ENCODE assay signal across 27 mouse cellular contexts in genomic region chr4:109901076-109901475, GRCm38 (mm10).
"Had no signal": no experiment of that assay in that cellular context is flagged by ENCODE, and none has a peak within 500 bp of the region (broad histone marks: within the 10 kb centered on the region; RNA-seq: fewer than 3 reads in every experiment).

No protein-coding gene starts in this region.

- H3K27me3 ChIP-seq: heart, embryonic 12.5 days; hindbrain, embryonic 12.5 days; intestine, embryonic 15.5 days; limb, embryonic 12.5 days; liver, embryonic 13.5 days; liver, embryonic 15.5 days had no signal

- H3K4me2 ChIP-seq: heart, embryonic 12.5 days; hindbrain, embryonic 12.5 days; hindbrain, embryonic 14.5 days; intestine, embryonic 15.5 days; limb, embryonic 12.5 days; liver, embryonic 11.5 days; liver, embryonic 13.5 days; liver, embryonic 15.5 days had no signal

- H3K27ac ChIP-seq: gastrocnemius, adult 2 months; heart, embryonic 10.5 days; hindbrain, embryonic 10.5 days; hindbrain, embryonic 12.5 days; hindbrain, embryonic 14.5 days; intestine, embryonic 15.5 days; left cerebral cortex, adult 2 months; limb, embryonic 10.5 days; limb, embryonic 12.5 days; liver, embryonic 13.5 days; liver, embryonic 15.5 days had no signal

- H3K4me1 ChIP-seq: heart, embryonic 10.5 days; heart, embryonic 12.5 days; hindbrain, embryonic 10.5 days; hindbrain, embryonic 12.5 days; intestine, embryonic 15.5 days; limb, embryonic 10.5 days; limb, embryonic 12.5 days had no signal

- H3K4me3 ChIP-seq: gastrocnemius, adult 2 months; heart, embryonic 10.5 days; heart, embryonic 12.5 days; hindbrain, embryonic 10.5 days; hindbrain, embryonic 12.5 days; intestine, embryonic 15.5 days; left cerebral cortex, adult 2 months; limb, embryonic 10.5 days; limb, embryonic 12.5 days; liver, embryonic 13.5 days; liver, embryonic 15.5 days had no signal

- H3K9me3 ChIP-seq: heart, embryonic 10.5 days; heart, embryonic 12.5 days; hindbrain, embryonic 10.5 days; hindbrain, embryonic 12.5 days; intestine, embryonic 15.5 days; limb, embryonic 10.5 days; limb, embryonic 12.5 days; liver, embryonic 13.5 days; liver, embryonic 15.5 days had no signal

- DNase-seq: gastrocnemius, adult 2 months; gastrocnemius, postnatal 10 days; gastrocnemius, postnatal 36 days; heart, adult 18-20 months; heart, postnatal 10 days; heart, postnatal 4 days; kidney, adult 18-20 months; kidney, adult 8-10 months; kidney, postnatal 10 days; kidney, postnatal 25 days; kidney, postnatal 4 days; liver; liver, embryonic 13.5 days had no signal

- H3K9ac ChIP-seq: heart, embryonic 12.5 days; hindbrain, embryonic 12.5 days; hindbrain, embryonic 14.5 days; intestine, embryonic 15.5 days; limb, embryonic 12.5 days; liver, embryonic 13.5 days; liver, embryonic 15.5 days had no signal

- H3K36me3 ChIP-seq: heart, embryonic 12.5 days; hindbrain, embryonic 12.5 days; intestine, embryonic 15.5 days; limb, embryonic 10.5 days; limb, embryonic 12.5 days; liver, embryonic 13.5 days had no signal

- ATAC-seq: hindbrain, embryonic 16.5 days; inflammation-experienced regulatory T-cells, adult 6 months; intestine, embryonic 15.5 days; intestine, postnatal 0 days had no signal
